Mouse (Mus musculus) stomach, postnatal 0 days (tissue): Measurements from ENCODE around the gene Spag5.

Experiments used
- CTCF ChIP-seq: IDR thresholded peaks from 2 replicates; pipeline ENCODE4 v1.5.1; 2016; ENCODE audit warnings: antibody characterized with exemption, low read depth, mild to moderate bottlenecking, moderate library complexity
- EP300 ChIP-seq: optimal IDR thresholded peaks from 2 replicates; pipeline ENCODE3; 2016; ENCODE audit warnings: antibody characterized with exemption

DNA sequence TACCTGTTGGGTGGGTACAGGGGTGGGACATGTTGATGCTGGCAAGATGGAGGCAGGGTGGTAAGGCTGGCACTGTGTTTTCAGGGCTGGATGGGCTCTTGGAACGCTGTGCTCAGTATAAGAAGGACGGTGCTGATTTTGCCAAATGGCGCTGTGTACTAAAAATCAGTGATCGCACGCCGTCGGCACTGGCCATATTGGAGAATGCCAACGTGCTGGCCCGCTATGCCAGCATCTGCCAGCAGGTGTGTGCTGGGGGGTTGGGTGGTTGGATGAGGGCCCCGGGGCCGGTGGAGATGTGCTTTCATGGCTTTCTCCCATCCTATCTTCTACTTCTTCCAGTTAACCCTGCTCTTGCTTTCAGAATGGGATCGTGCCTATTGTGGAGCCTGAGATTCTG is 23.6 kb downstream of the Spag5 start:
- peak; percentile 5; the same call in 1 of the 2 replicates for TF ChIP-seq CTCF
- TF ChIP-seq EP300 = no peak
